Mouse (Mus musculus) pancreas, adult 10 weeks (tissue): ENCODE measurements around the gene Gm7879. TPM values are rescaled to one million over a fixed set of nuclear protein-coding genes. Genes with fewer than 3 reads are reported as not detected.

Experiments
- polyA plus RNA-seq: library from polyadenylated mRNA; stranded (reverse); fragments of 350-450 nt; fragmentation: Illumina TruSeq; extraction: RNeasy Lipid Tissue Mini Kit (QIAGEN cat#74804); gene quantifications from one replicate; pipeline ENCODE4 v1.2.3, GENCODE M21; 2015; ENCODE audit warnings: low read depth, low replicate concordance; ENCODE audit not compliant: insufficient read depth

Gm7879 gene
- polyA plus RNA-seq = not detected

GRCm38 (mm10) chr5:43912844-43913243 is at the start of gene Gm7879:
Gene Gm7879, plus strand, starts transcription at chr5:43913144.

GRCm38 (mm10) chr5:43868253-43868652 is 44.7 kb upstream of the Gm7879 start, which contains the start of gene Cd38:
Gene Cd38, plus strand, starts transcription at chr5:43868553.

Other genes starting within 250 kb of the Gm7879 start
- gene Bst1, start 94.3 kb upstream of the Gm7879 start, polyA plus RNA-seq = 1.3 TPM
- 8.3 TPM for gene Fbxl5, start 91.5 kb upstream of the Gm7879 start, polyA plus RNA-seq
- gene Cd38, start 44.6 kb upstream of the Gm7879 start, polyA plus RNA-seq = 2.9 TPM
- gene Fgfbp1, start 68.6 kb downstream of the Gm7879 start, polyA plus RNA-seq = not detected
- 23.3 TPM for gene Prom1, start 188.9 kb downstream of the Gm7879 start, polyA plus RNA-seq